Mouse (Mus musculus) left cerebral cortex, postnatal 14 days (tissue): ENCODE measurements at regions not wholly inside any gene's neighbourhood (a gene's known extent, or its start where the extent isn't known, plus 50 kb on each side); places are given as distances from the start of the nearest gene placed in this dataset.
A peak's percentile ranks its signal among the peaks of the same experiment; 100 is the strongest.

Experiments used
- DNase-seq, 2 experiments: peaks; one replicate each; pipeline ENCODE4 v3.0.0; 2021 to 2022; ENCODE audit warnings: low spot score in 2 of 2, mixed read lengths in 1 of 2
- intact Hi-C: fragments of 180-260 bp; cut with DNase I; formaldehyde crosslinking; loops from one replicate; pipeline ENCODE4 v1.15.1; 2025

DNA sequence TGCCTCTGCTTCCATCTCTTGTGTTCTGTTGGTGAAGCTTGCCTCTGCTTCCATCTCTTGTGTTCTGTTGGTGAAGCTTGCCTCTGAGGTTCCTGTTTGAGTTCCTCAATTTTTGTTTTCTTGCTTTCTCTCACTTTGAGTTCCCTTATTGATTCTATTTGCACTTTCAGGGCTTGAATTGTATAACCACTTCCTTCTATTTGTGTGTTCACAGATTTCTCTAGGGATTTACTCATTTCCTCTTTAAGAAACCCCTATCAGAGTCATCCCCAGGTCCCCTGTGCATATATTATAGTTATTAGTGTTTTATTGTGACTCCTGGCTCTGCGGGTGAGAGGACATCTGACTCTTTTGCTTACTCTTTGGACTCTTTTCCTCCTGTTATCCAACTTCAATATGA, 144.2 kb upstream of the Dpt start:
- intact Hi-C loops: no loop called here
- DNase-seq: no peak

DNA sequence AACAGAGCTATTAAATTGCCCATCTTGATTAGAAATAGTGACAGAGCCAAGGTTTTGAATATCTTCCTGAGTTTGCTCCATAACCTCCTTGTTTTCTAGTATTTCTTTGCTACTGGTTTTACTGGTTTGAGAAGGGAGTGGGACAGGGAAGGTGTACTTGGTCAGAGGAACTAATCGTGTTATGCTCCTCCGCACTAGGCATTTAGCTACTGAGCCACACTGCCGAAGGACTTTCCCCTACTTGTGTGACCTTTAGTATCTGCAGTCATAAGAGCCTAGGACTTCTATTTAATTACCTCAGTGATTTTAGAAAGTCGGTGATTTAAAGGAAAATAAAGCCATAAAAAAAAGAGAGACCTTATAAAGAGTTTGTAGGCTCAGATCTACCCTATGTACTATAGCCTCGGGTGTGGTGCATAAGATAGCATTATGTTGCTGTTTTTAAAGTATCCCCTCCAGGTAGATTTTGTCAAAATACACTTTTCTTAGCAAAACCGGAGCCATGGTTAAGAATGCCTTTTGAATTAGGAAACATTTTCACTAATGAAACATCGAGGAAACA, 158.5 kb upstream of the Dpt start:
- intact Hi-C loops: no loop called here
- DNase-seq: no peak

DNA sequence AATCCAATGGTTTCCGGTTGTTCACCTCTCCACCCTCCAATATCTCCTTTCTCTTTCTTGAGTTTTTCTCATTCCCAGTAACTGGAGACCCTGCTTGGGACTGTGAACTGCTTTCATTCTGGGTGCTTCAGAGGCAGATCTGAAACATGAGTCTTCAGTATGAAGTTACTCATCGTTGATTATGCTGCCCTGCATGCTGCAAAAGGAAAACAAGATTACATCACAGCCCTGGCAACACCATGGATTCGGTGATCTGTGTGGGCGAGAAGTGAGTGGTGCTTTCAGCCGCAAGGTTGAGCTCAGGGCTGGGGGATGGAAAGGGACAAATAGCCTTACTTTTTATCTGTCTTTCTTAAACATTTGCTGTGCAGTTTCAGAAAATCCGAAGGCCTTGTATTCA, 164.8 kb upstream of the Dpt start:
- intact Hi-C loops: no loop called here
- peak in 1 of 2 experiments; percentile 12 for DNase-seq

DNA sequence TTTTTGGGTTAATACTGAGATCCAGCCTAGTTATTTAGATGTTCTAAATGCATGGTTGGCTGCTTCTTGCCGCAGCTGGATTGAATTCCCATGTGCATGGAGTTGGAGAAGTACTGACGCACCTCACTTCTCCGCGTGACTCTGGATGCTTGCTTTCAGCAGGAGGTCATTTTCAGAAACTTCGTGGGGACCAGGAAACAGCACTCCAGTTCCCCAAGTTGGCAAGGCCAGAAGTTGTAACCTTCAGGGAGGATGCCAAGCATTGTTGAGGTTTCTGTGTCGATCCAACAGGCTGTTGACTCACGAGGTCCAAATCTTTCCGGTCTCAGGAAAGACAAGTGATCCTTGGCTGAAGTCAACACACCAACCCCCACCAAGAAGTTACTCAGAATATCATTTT, 167.6 kb upstream of the Dpt start:
- no peak for DNase-seq
- intact Hi-C loops: no loop called here

DNA sequence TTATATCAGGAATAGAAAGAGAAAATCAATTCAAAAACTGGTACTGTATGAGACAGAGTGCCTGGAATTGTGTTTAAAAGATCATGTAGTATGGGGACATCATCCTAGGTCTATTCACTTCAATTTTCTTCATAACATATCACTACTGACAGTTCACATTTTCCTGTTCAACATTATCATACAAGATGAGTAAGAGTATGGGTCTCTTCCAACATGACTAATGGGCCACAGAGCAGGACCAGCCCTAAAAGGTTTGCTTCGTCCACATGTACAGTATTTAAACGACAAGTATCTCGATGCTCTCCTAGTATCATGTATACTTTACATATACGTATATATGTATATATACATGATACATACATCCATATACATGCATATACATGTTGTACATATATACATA, 164.8 kb upstream of the Atp1b1 start:
- intact Hi-C loops: no loop called here
- no peak for DNase-seq

DNA sequence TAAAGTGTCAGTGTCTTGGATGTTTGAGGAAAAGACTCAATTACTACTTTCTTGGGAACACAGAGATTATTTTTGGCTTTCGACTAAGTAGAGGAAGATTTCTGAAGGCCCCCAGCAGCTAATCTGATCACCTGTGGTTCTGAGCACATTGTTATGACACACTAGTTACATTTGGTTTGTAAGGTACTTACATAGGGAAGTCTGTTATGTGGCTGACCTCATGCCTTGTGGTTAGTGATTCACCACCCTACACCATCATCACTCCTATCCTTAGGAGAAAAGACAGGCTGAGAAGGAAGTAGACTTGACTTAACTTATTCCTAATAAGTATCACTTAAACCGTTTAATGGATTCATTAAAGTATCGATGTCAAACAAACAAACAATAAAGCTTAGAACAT, 164.3 kb upstream of the Atp1b1 start:
- intact Hi-C loops: no loop called here
- no peak for DNase-seq

DNA sequence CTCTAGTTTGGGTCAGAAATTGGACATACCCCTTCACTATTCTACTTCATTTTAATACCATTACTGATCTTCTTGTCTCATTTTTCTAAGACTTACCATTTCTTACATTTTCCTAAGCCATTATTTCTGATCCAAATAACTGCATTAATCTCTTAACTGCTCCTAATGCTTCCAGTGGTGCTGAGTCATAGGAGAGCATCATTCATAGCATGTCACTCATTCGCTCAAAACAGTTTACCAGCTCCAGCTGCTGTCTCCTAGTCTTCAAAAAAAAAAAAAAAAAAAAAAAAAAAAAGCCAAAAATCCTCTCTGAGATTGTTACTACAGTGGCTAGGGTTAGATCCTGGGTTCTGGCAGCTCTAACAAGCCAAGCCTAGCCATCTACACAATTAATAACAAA, 162.0 kb upstream of the Atp1b1 start:
- intact Hi-C loops: no loop called here
- DNase-seq: no peak

DNA sequence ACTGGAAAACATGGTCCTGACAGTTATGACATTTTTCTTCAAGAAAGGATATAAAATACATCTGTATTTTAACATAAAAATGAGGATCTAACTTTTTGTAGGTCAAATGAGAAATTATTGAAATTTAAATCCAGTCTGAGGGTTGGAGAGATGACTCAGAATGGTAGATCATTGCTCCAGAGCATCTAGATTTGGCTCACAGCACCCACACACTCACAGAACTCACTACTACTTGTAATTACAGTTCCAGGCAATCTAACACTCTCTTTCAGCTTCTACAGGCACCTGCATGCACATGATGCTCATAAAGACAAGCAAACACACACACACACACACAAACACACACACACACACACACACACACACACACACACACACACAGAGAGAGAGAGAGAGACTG, 159.7 kb upstream of the Atp1b1 start:
- DNase-seq: no peak
- intact Hi-C loops: no loop called here

DNA sequence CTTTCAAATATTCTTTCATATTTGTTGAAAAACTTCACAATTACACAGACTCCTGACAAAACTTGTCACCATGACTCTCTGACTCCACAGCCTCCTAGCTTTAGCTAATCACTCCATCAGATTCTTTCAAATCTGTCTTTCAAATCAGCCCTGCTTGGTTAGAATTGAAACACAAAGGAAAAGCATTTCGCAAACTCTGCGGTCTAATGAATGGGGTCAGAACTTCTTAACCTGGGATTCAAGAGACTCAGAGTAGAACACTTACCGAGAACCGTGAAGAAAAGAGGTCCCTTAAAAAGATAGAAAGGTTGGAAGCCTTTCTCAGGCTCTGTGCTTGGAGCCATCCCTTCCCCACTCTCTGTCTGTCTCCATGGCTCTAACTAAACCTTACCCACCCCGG, 148.9 kb upstream of the Atp1b1 start:
- no peak for DNase-seq
- intact Hi-C loops: no loop called here

DNA sequence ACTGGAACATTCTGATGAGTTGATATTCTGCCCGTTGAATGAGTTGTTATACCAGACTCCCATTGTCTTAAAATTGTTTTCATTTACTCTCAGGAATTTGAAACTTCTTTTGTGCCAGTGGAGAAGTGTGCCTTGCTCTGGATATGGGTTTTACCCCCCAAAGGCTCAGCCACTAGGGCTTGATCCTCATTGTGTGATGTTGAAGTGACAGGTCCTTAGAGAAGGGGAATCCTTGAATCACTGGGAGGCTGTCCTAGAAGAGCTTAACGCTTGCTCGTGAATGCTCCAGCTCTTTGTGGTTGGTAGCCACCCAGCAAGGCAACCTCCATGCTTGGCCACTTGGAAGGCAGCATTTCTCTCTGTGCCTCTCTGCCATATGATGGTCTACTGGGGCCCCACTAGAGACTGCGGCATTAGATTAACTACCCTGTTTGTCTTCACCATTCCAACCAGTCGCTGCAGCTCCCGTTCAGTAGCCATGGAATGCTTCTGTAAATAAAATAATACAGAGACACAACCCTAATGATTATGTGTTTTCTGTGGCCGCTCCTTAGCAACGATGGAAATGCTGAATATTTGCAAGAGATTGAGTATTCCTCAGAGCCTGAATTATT, 148.1 kb upstream of the Atp1b1 start:
- intact Hi-C loops: no loop called here
- no peak for DNase-seq

DNA sequence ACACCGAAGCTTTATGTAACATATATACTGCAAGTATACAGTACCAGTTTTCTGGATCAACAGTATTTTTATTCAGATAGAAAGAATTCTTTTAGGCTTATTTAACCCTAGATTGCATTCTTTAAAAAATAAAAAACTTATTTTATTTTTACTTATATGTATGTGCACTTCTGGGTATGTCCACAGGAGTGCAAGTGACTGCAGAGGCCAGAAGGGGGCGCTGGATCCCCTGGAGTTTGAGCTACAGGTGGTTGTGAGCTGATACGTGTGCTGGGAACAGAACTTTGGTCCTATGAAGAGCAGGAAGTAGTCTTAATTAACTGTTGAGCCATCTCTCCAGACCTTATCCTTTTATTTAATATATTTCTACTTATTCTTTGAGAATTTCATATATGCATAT, 145.3 kb upstream of the Atp1b1 start:
- no peak for DNase-seq
- intact Hi-C loops: no loop called here

DNA sequence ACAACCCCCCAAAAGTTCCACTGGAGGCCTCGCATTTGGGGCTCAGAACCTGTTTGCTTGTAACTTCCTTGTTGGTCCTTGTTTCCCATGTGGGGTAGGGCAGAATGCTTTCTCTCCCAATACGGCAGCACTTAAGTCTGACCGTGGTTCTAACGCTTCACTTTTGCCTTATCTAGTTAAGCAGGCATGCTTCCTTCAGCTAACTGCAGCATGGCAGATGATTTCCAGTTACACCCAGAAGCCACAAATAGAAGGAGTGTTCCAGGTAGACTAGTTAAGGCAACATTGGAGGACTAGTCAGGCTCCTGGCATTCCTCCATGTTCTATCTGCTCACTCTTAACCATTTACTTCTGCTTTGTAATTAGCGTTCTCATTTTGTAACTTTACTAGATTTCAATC, 144.4 kb upstream of the Atp1b1 start:
- intact Hi-C loops: no loop called here
- DNase-seq: no peak

DNA sequence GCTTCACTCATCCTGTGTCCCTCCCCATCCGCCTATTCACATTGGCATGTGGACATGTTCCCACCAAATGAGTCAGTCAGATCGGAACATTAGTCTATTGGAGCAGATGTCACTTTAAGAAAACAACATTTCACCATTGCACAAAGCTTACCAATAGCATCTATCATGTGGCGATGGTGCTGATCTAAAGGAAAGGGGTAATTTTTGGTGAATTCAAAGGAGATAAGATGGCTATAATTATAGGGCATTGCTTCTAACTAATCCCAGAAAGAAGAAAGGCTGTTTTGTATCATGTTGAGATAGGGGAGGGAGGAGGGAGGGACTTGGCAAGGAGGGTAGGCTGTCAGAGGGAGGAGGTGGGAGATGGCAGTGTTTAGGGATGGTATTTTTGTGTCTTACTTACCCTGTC, 132.1 kb upstream of the Atp1b1 start:
- peak in 1 of 2 experiments; percentile 52 for DNase-seq
- intact Hi-C loops: loop anchor here (5.0 kb wide), 1 partner anchor 92 kb away; no protein-coding TSS in a partner anchor

DNA sequence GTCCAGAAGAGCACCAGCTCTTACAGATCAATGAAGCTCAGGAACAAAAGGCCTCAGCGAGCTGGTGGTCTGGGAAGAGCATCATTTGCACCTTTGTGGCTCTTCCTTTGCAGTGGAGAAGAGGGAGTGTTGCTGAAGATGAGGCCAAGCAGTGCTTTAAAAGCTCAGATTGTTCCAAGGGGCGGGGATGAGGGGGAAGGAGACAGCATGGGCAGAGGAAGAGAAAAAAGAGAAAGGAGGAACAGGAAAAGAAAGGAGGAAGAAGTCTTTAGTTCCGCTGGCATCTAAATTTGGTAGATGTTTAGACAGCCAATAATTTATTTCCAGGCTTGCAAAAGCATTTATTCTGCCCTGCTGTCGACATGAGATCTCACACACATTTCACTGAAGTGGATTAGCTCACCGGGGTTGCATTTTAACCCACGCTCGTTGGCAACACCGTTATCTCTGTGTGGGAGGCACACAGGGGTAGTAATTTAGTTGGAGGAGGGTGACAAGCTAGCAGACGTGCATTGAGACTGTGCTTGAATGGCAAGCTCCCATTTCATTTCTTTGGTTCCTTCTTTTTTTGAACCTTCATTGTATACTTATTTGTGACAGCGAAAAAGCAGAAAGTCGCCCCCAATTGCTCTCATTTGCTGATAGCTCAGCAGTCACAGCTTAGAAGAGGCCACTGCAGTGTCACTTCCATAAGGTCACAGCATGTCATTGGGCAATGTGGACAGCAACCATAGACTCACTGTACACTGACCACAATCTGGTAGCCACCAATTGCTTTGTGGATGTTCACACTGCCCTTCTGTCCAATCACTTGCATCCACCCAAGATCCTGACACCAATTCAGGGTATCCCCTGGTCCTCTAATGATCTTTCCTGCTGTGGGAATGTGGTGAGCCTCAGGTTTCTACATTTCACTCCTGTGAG, 128.2 kb upstream of the Atp1b1 start:
- peak; percentile 65 to 87 for DNase-seq
- intact Hi-C loops: no loop called here

DNA sequence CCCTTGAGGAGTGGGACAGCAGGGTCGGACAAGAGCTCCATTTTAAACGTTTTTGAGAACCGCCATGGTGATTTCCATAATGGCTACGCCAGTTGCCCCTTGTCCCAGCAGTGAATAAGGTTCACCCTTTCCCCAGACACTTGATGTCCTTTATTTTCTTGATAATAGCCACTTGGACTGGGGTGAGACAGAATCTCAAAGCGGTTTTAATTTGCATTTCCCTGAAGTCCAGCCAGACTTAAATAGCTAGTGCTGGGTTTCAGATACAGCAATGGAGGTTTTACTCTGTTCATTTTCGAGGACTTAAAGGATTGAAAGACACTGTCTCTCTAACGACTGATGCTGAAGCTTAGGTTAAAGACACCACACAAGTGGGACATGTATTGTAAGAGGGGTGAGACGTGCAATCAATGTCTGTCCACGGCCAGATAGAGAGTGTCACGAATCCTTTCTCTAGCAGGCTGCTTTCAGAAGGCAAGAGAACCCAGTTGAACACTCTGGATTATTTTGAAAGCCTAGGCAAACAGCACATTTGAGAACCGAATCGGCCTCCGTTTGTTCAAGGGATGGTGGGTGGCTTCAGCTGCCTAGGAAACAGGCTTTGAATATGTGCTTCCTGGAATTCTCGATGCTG, 118.8 kb upstream of the Atp1b1 start:
- peak; percentile 77 to 85 for DNase-seq
- intact Hi-C loops: loop anchor here (5.0 kb wide), 1 partner anchor 105 kb away; no protein-coding TSS in a partner anchor

DNA sequence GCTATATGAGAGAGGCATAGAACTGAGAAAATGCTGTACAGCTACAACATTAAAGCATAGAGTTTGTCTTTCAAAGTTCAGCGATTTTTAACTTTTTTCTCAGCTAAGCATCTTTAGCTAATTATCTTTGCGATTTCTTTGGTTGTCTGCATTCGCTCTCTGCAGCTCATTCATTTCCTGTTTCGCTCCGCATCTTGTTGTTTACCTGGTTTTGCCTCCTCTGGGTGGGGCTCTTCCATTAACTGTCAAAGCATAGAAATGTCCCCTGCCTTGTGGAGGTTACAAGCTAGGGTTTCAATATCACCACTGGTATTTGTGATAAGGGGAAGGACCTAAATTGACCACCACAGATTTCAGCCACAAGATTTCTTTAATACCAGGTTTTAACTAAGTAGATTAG, 115.5 kb upstream of the Atp1b1 start:
- intact Hi-C loops: loop anchor here (2.0 kb wide), 1 partner anchor 115 kb away; the partner anchor contains the start of gene Atp1b1
- no peak for DNase-seq

DNA sequence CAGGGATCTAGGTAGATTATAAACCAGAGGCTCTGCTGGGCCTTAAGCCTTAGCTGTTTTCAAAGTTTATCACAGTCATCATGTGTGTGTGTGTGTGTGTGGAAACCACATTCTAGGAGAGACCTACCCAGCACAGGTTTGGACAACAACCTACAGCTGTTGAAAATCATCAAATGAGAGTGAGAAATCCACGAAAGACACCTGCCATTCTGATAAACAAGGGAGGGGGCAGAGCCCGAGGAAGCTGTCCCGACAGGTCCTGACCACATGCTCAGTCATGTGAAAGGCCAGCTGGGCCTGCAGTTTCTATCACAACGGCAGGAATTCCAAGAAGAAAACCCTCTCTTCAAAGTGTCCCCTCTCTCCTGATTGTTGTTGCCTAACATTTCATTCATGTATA, 114.0 kb upstream of the Atp1b1 start:
- intact Hi-C loops: no loop called here
- DNase-seq: no peak

DNA sequence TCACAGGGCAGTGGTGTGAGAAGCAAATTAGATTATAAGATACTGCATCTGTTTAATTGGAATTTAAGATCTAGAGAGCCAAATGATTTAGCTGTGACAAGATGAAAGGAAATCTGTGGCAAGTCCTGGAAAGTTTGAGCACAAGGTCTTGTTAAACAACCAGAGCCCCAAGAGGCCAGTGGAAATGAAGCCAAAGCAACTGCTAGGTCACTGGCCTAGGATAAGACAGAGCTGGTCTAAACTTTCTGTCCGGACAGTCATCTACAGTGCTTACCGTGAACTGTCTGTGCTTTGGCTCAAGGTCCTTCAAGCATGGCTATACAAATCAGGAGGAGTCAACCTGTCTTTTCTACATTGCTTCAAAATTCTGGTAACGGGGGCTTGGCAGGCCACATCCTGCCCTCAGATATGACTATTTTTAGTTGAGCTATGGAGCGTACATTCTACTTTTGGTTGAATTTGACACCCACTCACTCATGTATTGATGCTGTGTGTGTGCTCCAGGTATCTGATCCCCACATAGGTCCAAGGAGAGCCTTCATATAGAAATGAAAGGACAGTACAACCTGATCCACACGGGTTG, 113.4 kb upstream of the Atp1b1 start:
- intact Hi-C loops: no loop called here
- DNase-seq: no peak

DNA sequence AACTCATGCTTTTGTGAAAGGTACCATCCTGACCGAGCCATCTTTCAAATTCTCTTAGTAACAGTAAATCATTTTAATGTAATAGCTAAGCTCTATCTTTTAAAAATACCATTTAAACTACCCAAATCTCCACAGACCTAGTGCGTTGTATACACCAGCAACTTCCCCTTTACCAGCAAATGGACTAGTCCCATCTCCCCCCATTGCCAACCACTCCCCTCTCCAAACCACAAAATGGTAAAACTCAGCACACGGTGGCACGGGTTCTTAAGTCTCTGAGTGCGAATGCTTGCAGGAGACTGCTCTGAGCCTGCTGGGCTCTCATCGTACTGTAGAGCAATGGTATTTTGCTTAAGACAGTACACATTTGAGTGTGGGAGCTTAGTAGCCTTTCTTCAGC, 106.7 kb upstream of the Atp1b1 start:
- intact Hi-C loops: no loop called here
- DNase-seq: no peak
